Mouse (Mus musculus) cerebellum, postnatal 4 days (tissue): ENCODE results near the gene Hs3st4.

ENCODE experiments used
- DNase-seq, 2 experiments: peaks; one replicate each; pipeline ENCODE4 v3.0.0; 2022; ENCODE audit warnings: low spot score in 2 of 2, mixed read lengths in 1 of 2

The Hs3st4 gene

GRCm38 (mm10) chr7:123982461-123983038, at the start of gene Hs3st4:
Hs3st4 (plus strand) TSS chr7:123982869.
- peak in 1 of 2 experiments; percentile 24 for DNase-seq

- DNase-seq = no peak
Measured at GRCm38 (mm10) chr7:123946836-123947235, 35.8 kb upstream of the Hs3st4 start.

- DNase-seq = no peak
Measured at GRCm38 (mm10) chr7:123963021-123963420, 19.6 kb upstream of the Hs3st4 start.

- no peak for DNase-seq
Measured at GRCm38 (mm10) chr7:123964559-123965142, 18.0 kb upstream of the Hs3st4 start.

GRCm38 (mm10) chr7:123965515-123965914, 17.2 kb upstream of the Hs3st4 start:
- no peak for DNase-seq

GRCm38 (mm10) chr7:123975441-123975840, 7.2 kb upstream of the Hs3st4 start:
- DNase-seq = no peak

- no peak for DNase-seq
Measured at GRCm38 (mm10) chr7:123981435-123981834, 1.2 kb upstream of the Hs3st4 start.

GRCm38 (mm10) chr7:123982010-123982409, 659 bp upstream of the Hs3st4 start:
- no peak for DNase-seq

- DNase-seq = peak in 1 of 2 experiments; percentile 15
Measured at GRCm38 (mm10) chr7:123983177-123984046, 743 bp downstream of the Hs3st4 start.

GRCm38 (mm10) chr7:123992121-123992520, 9.5 kb downstream of the Hs3st4 start:
- DNase-seq = no peak

- no peak for DNase-seq
Measured at GRCm38 (mm10) chr7:123997266-123997665, 14.6 kb downstream of the Hs3st4 start.

- DNase-seq = no peak
Measured at GRCm38 (mm10) chr7:123998601-123999000, 15.9 kb downstream of the Hs3st4 start.

- DNase-seq = no peak
Measured at GRCm38 (mm10) chr7:124026908-124027307, 44.2 kb downstream of the Hs3st4 start.

- no peak for DNase-seq
Measured at GRCm38 (mm10) chr7:124032236-124032635, 49.6 kb downstream of the Hs3st4 start.

- DNase-seq = no peak
Measured at GRCm38 (mm10) chr7:124033332-124033731, 50.7 kb downstream of the Hs3st4 start.

- peak in 1 of 2 experiments; percentile 11 for DNase-seq
Measured at GRCm38 (mm10) chr7:124037281-124037700, 54.6 kb downstream of the Hs3st4 start.

GRCm38 (mm10) chr7:124039142-124039541, 56.5 kb downstream of the Hs3st4 start:
- no peak for DNase-seq

GRCm38 (mm10) chr7:124047382-124047781, 64.7 kb downstream of the Hs3st4 start:
- DNase-seq = no peak

GRCm38 (mm10) chr7:124048971-124049370, 66.3 kb downstream of the Hs3st4 start:
- no peak for DNase-seq

GRCm38 (mm10) chr7:124050421-124050820, 67.8 kb downstream of the Hs3st4 start:
- no peak for DNase-seq

- no peak for DNase-seq
Measured at GRCm38 (mm10) chr7:124083741-124084140, 101.1 kb downstream of the Hs3st4 start.

- DNase-seq = peak in 1 of 2 experiments; percentile 6
Measured at GRCm38 (mm10) chr7:124129019-124129418, 146.3 kb downstream of the Hs3st4 start.

- peak; percentile 35 to 83 for DNase-seq
Measured at GRCm38 (mm10) chr7:124131312-124131711, 148.6 kb downstream of the Hs3st4 start.
